Mouse (Mus musculus) hematopoietic stem cell, adult 5-6 weeks (primary cell): ENCODE data around the gene Phactr4. TPM values are rescaled to one million over a fixed set of nuclear protein-coding genes. Genes with fewer than 3 reads are reported as not detected.

ENCODE experiments used
- ATAC-seq, 2 experiments: fragments of 125-278 bp in 1 of 2; replicated peaks in 1 of 2; 2 replicates each; pipeline ENCODE4 v1.8.0; 2016 to 2017; ENCODE audit warnings: inconsistent platforms in 2 of 2, mild to moderate bottlenecking in 2 of 2, moderate number of reproducible peaks in 2 of 2, low read depth in 1 of 2, moderate TSS enrichment in 1 of 2; ENCODE audit not compliant: low FRiP score in 2 of 2, poor library complexity in 2 of 2, severe bottlenecking in 2 of 2, insufficient read depth in 1 of 2, low TSS enrichment in 1 of 2
- total RNA-seq: library from RNA; stranded (forward); fragments of 172-1452, 232-1000 nt; gene quantifications from 2 replicates; pipeline ENCODE4 v1.2.3, GENCODE M21; 2017

Gene Phactr4
- total RNA-seq: 11.9 and 22.6 TPM in 2 replicates

DNA sequence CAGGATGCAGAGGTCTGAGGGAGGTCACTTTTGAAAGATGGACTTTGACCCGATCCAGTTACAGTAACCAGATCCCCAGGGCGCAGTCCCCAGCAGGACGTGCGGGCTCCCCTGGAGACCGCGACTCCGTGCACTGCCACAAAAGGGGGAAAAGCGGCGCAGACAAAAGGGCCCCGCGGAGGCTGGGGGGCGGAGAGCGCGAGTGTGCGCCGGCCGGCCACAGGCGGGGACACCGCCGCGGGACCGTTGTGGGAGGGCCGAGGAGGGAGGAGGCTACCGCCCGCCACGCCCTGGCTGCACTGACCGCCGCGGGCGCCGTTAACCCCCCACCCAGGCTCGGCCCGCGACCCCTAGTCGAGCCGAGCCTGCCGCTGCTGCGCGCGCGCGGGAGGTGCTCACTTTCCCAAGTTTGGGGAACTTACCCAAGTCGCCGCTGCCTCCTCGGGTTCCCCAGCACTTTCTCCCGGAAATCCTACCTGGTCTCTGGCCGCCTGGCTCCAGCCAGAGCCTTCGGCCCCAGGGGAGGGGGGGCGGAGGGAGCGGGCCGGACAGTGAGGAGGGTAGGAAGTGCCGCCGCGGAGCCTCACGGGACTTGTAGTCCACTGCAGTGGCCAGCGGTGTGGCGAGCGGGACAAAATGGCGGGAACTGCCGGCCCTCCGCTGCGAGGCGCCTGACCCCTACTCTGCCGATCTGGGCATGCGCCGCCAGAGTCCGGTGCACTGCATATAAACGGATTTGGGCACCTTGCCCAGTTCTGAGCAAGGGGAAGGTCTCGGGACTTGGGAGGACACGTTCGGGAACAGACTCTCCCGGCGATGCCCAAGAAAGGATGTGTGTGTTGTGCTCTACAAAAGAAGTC is at the start of gene Phactr4:
TSS of gene Phactr4 (minus strand) at position 567 of the 860 bp plus-strand sequence.
- ATAC-seq: peak; percentile 84 to 97

GRCm38 (mm10) chr4:132469873-132470272 is 47.6 kb upstream of the Phactr4 start:
- no peak for ATAC-seq

DNA sequence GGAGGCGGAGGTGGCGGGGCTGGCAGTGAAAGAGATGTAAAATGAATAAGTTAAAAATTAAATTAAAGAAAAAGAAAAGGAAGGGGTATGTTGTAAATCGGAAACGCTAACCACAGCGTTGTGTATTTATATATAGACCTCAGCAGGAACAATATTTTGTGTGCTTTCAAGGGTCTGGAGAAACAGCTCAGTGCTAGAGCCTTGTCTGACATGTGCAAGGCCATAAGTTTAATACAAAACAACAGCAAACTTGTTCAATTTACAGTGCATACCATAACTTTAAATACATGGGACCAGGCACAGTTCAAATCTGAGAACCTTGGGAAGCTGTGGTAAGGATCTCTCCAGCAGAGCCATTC is 41.9 kb upstream of the Phactr4 start:
- no peak for ATAC-seq

- peak; percentile 91 to 94 for ATAC-seq
Observed at GRCm38 (mm10) chr4:132463430-132464254, 41.4 kb upstream of the Phactr4 start, which contains the start of gene Med18. TSS of gene Med18 (minus strand) at chr4:132463921.

- no peak for ATAC-seq
Observed at GRCm38 (mm10) chr4:132462836-132463235, 40.5 kb upstream of the Phactr4 start.

- no peak for ATAC-seq
Observed at GRCm38 (mm10) chr4:132460225-132460624, 37.9 kb upstream of the Phactr4 start.

- no peak for ATAC-seq
Observed at GRCm38 (mm10) chr4:132455561-132455960, 33.3 kb upstream of the Phactr4 start.

GRCm38 (mm10) chr4:132455146-132455545 is 32.9 kb upstream of the Phactr4 start:
- ATAC-seq: no peak

DNA sequence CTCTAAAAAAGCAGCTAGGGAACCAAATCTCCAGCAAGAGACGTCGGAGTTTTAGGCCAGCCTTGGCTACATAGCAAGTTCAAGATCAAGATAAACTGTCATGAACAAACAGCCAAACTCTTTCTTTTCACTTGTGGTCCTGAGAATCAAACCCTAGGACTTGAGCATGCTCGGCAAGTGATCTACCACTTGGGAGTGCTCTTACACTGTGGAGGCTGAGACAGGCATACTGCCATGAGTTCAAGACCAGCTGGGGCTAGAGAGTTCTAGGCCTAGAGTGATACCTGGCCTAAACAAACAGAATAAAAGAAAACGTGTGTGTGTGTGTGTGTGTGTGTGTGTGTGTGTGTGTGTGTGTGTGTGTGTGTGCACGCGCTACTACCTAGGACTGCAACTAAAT is 31.9 kb upstream of the Phactr4 start:
- no peak for ATAC-seq

DNA sequence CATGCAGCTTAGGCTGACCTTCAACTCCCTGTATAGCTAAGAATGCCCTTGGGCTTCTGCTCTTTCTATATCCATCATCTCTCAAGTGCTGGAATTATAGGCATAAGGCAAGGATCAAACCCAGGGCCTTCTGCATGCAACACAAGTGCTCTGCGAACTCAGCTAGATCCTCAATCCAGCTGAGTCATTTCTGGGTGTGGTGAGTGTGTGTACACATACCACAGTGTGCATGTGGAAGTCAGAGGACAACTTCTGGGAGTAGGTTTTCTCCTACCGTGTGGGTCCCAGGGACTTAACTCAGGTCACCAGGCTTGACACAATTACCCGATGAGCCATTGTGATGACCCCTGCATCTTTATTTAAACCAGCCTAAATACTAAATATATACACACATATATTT is 27.5 kb upstream of the Phactr4 start:
- no peak for ATAC-seq

GRCm38 (mm10) chr4:132446105-132446504 is 23.8 kb upstream of the Phactr4 start:
- ATAC-seq: no peak

- ATAC-seq: no peak
Observed at GRCm38 (mm10) chr4:132444516-132444915, 22.2 kb upstream of the Phactr4 start.

GRCm38 (mm10) chr4:132437857-132438256 is 15.6 kb upstream of the Phactr4 start:
- no peak; a peak in 1 of 4 replicates for ATAC-seq

DNA sequence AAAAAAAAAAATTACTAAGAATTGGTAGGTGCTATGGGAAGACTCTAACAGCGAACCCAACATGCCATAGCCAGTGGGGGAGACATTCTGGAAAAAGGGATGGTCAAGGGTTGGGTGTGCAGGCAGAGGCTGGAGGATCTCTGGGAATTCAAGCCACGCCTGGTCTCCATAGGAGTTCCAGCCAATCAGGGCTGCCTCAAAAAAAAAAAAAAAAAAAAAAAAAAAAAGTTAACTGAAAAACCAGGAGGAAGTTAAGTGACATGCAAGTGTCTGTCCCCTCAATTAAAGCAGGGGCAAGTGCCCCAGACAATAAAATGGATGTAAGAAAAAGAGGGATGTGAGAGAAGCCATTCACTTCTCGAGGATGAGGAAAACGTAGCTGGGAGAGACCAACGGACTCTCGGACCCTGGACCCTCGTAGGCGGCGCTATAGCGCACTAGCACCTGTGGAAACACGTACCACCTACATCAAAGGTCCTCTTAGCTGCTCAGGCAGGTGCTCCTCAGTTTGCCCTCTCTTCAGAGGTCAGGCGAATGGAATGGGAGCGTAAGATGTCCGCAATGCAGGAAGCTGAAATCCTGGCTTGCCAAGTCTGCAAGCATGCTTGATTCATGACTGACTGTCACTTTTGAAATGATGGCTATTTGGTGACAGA is 10.6 kb upstream of the Phactr4 start:
- no peak for ATAC-seq

DNA sequence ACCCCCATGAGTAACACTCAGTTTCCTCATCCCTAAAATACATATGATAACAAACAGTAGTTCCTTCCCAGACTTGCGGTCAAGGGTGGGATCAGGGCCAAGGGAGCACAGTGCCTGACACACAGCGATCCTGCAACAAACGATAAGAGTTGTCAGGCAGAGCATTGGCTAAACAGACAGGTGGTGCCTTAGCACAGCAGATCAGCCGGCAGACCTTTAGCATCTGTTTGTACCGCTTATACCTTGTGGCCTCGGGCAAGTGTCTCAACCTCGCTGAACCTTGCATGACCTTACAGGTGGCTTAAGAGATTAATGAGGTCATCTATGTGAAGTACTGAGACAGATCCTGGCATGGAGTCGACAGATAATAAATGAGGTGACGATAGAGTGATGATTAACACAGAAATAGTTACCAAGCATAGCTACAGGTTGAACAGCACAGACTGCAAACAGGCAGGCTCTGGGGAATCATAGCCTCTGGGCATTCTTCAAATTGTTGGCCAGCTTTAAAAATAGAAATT is 5.8 kb upstream of the Phactr4 start:
- peak; percentile 22 to 71; a peak in 1 of 4 replicates for ATAC-seq

DNA sequence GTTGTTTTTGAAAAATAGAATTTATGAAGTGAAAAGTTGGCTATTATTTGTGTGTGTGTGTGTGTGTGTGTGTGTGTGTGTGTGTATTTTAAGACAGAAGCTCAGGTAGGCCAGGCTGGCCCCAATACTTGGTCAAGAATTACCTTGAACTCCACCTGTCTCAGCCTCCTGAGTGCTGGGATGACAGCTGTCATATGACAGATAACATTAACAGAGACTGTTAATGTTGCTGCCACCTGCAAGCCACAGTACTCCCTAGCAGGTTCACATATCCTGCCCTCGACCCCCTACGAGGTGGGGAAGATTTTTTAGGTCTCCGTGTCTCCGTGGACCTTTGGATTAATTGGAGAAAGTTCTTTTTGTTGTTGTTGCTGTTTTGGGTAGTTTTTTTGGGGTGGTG is 5.2 kb upstream of the Phactr4 start:
- no peak for ATAC-seq

DNA sequence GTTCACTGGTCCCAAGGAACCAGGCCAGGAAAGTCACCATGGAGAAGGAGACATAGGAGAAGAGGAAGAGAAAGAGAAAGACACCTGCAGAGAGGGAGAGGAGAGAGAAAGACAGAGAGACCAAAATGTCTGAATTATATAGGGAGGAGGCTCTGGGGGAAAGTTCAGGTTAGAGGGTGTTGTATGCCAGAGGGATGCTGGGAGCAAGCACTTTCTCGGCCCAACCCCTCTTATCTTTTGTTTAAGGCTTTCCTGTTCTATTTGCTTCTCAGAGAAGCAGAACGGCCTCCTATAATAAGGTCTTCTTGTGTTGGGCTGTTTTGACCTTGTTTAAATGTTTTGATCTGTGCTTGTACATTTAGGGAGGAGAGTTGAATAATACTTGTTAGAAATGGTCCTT is 3.7 kb upstream of the Phactr4 start:
- no peak for ATAC-seq

GRCm38 (mm10) chr4:132424765-132425164 is 2.5 kb upstream of the Phactr4 start:
- no peak for ATAC-seq
